Mouse (Mus musculus): ENCODE results near the gene Slc27a1. TPM values are rescaled to one million over a fixed set of nuclear protein-coding genes. Genes with fewer than 3 reads are reported as not detected.
A peak's percentile ranks its signal among the peaks of the same experiment; 100 is the strongest.

The Slc27a1 gene
- polyA plus RNA-seq, 1 experiment from 2014 or later: 81.9 TPM

DNA sequence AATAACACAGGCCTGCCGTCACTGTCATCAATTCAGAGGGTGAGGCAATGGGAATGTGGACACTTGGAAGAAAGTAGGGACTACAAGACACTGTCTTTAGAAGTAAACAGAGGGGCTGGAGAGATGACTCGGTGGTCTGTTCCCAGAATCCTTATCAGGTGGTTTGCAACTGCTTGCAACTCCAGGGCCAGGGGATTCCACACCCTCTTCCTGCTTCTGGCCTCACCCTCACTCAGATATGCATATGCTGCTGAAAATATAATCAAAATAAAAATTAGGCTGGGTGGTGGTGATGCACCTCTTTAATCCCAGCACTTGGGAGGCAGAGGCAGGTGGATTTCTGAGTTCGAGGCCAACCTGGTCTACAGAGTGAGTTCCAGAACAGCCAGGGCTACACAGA, 8.6 kb upstream of the Slc27a1 start:
- H3K9me3 ChIP-seq: 0 out of 2 replicates have a peak, but pooled peaks cover 4% of the 10 kb centered on the region
- H3K27me3 ChIP-seq: peaks cover 97% of the 10 kb centered on the region
- no peaks in the 10 kb centered on the region for H3K36me3 ChIP-seq
- H3K4me1 ChIP-seq (replicated peaks): peaks cover 18% of the 10 kb centered on the region
- no peak for ATAC-seq (ENCODE audit: low FRiP score)
- 89% methylated on average over 3 of the region's 3 CpGs for WGBS
- no peak overlapping the region for H3K4me2 ChIP-seq
- H3K27ac ChIP-seq: no peak overlapping the region
- no peak overlapping the region for H3K4me3 ChIP-seq
- no peak overlapping the region for H3K9ac ChIP-seq

DNA sequence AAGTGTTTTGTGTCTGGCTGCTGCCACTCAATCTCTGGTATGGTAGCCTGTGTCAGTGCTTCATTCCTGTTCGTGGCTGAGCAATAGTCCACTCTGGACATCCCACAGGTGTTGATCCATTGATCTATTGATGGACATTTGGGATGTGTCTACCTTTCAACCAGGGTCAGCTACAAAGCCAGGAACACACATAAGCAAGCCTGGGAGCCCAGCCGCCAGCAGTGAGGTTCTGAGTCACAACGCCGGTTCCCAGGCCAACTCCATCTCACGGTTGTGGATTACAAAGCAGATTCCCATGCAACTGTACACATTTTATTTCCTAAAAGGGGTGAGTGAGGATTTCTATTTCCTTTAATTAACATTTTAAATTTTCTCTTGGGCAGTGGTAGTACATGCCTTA, 7.9 kb upstream of the Slc27a1 start:
- no peak overlapping the region for H3K4me2 ChIP-seq
- 86% methylated on average over 5 of the region's 5 CpGs for WGBS

DNA sequence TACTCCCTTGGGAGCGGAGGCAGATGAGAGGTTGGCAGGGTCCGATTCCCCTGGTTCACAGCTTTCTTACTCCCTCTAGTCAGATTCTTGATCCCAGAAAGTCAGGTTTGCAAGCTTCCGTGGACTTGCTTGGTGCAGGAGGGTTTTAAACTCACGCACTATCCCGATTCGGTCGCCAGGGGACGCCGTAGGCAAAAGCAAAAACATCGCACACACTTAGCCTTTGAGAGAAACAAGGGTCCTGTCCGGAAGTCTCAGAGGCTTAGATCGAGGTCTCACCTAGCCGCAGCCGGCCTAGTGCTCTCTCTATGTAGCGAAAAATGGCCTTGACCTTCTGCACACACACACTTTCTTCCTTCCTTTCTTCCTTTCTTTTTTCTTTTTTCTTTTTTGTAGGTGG, 7.3 kb upstream of the Slc27a1 start:
- Histone ChIP-seq H3K4me3 (no peak overlapping the region), H3K27me3 (peaks cover 94% of the 10 kb centered on the region), H3K36me3 (no peaks in the 10 kb centered on the region), H3K4me2 (no peak overlapping the region), H3K9ac (no peak overlapping the region), H3K27ac (no peak overlapping the region), H3K9me3 (0 out of 2 replicates have a peak, but pooled peaks cover 4% of the 10 kb centered on the region), H3K4me1 (replicated peaks) (peaks cover 18% of the 10 kb centered on the region)
- 2% methylated on average over 15 of the region's 15 CpGs for WGBS
- 0 out of 2 replicates have a peak, but pooled peaks have one; percentile 28 for ATAC-seq (ENCODE audit: low FRiP score)

More for the DNA sequence above, 7.9 kb upstream of the Slc27a1 start:
- Histone ChIP-seq H3K27ac (no peak overlapping the region), H3K9me3 (0 out of 2 replicates have a peak, but pooled peaks cover 4% of the 10 kb centered on the region), H3K27me3 (peaks cover 95% of the 10 kb centered on the region), H3K4me1 (replicated peaks) (peaks cover 18% of the 10 kb centered on the region), H3K9ac (no peak overlapping the region), H3K36me3 (no peaks in the 10 kb centered on the region), H3K4me3 (no peak overlapping the region)
- ATAC-seq (ENCODE audit: low FRiP score): no peak

DNA sequence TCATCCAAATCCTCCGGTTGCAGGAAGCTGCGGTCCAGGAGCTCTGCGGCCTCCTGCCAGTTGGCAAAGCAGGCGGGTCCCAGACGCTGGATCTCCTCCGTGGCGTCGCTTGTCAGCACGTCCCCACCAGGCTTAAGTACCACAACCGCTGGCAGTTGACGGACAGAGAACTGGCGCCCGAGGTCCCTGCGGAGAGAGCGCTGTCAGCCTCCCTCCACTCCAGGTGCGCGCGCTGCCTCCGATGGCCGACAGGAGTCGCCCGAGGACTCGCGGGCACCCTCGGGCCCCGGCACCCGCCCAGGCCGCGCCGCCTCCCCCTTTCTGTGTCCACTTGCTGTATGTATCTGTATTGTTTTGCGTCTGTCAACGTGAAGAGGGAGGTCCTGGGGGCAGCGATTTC, 5.9 kb upstream of the Slc27a1 start:
- Histone ChIP-seq H3K4me3 (peak overlapping the region; percentile 29), H3K27me3 (peaks cover 89% of the 10 kb centered on the region), H3K27ac (no peak overlapping the region), H3K4me1 (replicated peaks) (peaks cover 18% of the 10 kb centered on the region), H3K9ac (peak overlapping the region; percentile 35; the same call in 1 of the 2 replicates), H3K9me3 (0 out of 2 replicates have a peak, but pooled peaks cover 4% of the 10 kb centered on the region), H3K4me2 (peak overlapping the region; percentile 49), H3K36me3 (no peaks in the 10 kb centered on the region)
- 1% methylated on average over 33 of the region's 33 CpGs for WGBS
- ATAC-seq (ENCODE audit: low FRiP score): peak; percentile 33; the same call in 1 of the 2 replicates

DNA sequence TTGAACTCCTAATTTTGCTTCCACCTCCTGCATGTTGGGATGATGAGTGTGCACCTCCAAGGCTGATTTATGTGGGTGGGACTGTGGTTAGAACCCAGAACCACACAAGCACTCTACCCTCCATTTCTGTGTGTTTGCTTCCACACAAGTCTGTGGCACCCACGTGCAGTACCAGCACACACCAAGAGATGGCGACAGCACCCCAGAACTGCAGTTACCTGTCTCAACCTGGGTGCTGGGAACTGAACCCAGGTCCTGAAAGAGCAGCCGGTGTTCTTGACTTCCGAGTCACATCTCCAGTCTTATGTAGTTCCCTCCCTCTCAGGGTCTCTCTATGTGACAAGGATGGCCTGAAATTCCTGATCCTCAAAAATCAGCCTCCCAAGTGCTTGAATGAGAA, 4.7 kb upstream of the Slc27a1 start:
- Histone ChIP-seq H3K4me3 (no peak overlapping the region), H3K4me2 (no peak overlapping the region), H3K27ac (no peak overlapping the region), H3K9ac (no peak overlapping the region), H3K4me1 (replicated peaks) (peaks cover 16% of the 10 kb centered on the region), H3K9me3 (0 out of 2 replicates have a peak, but pooled peaks cover 4% of the 10 kb centered on the region), H3K27me3 (peaks cover 89% of the 10 kb centered on the region), H3K36me3 (no peaks in the 10 kb centered on the region)
- 92% methylated on average over 4 of the region's 4 CpGs for WGBS
- ATAC-seq (ENCODE audit: low FRiP score): no peak

DNA sequence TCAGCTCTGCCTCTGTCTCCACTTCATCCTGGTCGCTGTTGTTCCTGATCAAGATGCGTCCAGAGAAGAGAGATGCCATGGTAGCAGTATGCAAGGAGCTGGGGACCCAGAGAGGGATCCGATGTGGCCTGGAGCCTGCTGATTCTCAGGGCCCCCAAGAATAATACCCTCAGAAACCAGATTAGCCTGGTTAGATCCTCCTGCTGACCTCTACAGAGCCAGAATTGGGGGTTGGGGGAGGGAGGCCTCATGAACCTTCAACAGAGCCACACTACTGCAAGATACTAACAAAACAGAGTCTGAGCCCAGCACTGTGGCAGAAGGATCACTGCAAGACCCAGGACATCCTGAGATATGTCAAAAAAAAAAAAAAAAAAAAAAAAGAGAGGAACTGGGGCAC, 2.2 kb upstream of the Slc27a1 start, which contains the start of gene Nxnl1:
Gene Nxnl1, minus strand, starts transcription at position 101 of the 400 bp plus-strand sequence.
- Histone ChIP-seq H3K9me3 (0 out of 2 replicates have a peak, but pooled peaks cover 4% of the 10 kb centered on the region), H3K9ac (no peak within 1 kb of the TSS), H3K4me1 (replicated peaks) (peaks cover 27% of the 10 kb centered on the region), H3K27ac (no peak within 1 kb of the TSS), H3K4me2 (no peak within 1 kb of the TSS), H3K27me3 (peaks cover 64% of the 10 kb centered on the region), H3K36me3 (no peaks in the 10 kb centered on the region), H3K4me3 (no peak within 1 kb of the TSS)
- ATAC-seq (ENCODE audit: low FRiP score): no peak
- WGBS: 59% methylated on average over 3 of the region's 3 CpGs

DNA sequence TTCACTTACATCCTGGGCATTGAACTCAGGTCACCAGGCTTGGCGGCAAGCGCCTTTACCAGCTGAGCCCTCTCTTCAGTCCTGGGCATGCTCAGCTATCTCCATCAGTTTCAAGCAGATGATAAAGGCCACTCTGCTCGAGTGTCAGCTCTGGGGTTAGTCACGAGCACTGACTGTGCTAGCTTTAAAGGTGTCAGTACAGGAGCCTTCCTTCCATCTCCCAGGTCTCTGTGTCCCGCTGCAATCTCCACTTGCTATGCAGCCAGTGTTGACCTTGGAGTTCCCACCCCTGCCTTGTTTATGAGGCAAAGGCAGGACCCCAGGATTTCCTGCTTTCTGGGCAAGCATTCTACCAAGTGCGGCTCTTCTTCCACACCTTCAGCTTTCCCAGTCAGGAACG, 1.1 kb upstream of the Slc27a1 start:
- no peak for ATAC-seq (ENCODE audit: low FRiP score)
- Histone ChIP-seq H3K4me3 (no peak overlapping the region), H3K4me2 (no peak overlapping the region), H3K4me1 (replicated peaks) (peaks cover 34% of the 10 kb centered on the region), H3K9me3 (0 out of 2 replicates have a peak, but pooled peaks cover 4% of the 10 kb centered on the region), H3K36me3 (no peaks in the 10 kb centered on the region), H3K27ac (no peak overlapping the region), H3K27me3 (peaks cover 53% of the 10 kb centered on the region), H3K9ac (no peak overlapping the region)
- 78% methylated on average over 7 of the region's 7 CpGs for WGBS

DNA sequence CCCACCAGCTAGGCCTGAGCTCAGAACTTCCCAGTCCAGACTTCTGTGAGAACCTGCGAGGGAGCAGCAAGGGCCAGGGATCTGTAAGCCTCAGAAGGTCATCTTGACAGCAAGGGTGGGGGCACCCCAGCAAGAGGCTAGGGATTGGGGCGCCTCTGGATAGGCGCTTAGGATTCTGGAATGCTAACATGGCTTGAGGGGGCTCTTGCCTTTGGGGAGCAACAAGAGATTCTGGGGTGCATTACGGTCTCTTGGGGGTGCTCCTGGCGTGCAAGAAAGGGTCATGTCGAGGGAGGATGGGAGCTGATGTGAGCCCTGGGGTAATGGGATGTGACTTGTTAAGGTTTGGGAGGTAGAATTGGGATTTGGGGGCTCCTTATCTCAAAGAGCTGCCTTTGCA, 259 bp downstream of the Slc27a1 start:
- 19% methylated on average over 6 of the region's 6 CpGs for WGBS
- Histone ChIP-seq H3K4me3 (peak overlapping the region; percentile 56), H3K27ac (peak overlapping the region; percentile 83), H3K9me3 (0 out of 2 replicates have a peak, but pooled peaks cover 4% of the 10 kb centered on the region), H3K4me1 (replicated peaks) (peaks cover 36% of the 10 kb centered on the region), H3K36me3 (no peaks in the 10 kb centered on the region; the same call in 1 of the 2 replicates), H3K27me3 (peaks cover 40% of the 10 kb centered on the region), H3K9ac (peak overlapping the region; percentile 82), H3K4me2 (peak overlapping the region; percentile 81)
- ATAC-seq (ENCODE audit: low FRiP score): 0 out of 2 replicates have a peak, but pooled peaks have one; percentile 0

DNA sequence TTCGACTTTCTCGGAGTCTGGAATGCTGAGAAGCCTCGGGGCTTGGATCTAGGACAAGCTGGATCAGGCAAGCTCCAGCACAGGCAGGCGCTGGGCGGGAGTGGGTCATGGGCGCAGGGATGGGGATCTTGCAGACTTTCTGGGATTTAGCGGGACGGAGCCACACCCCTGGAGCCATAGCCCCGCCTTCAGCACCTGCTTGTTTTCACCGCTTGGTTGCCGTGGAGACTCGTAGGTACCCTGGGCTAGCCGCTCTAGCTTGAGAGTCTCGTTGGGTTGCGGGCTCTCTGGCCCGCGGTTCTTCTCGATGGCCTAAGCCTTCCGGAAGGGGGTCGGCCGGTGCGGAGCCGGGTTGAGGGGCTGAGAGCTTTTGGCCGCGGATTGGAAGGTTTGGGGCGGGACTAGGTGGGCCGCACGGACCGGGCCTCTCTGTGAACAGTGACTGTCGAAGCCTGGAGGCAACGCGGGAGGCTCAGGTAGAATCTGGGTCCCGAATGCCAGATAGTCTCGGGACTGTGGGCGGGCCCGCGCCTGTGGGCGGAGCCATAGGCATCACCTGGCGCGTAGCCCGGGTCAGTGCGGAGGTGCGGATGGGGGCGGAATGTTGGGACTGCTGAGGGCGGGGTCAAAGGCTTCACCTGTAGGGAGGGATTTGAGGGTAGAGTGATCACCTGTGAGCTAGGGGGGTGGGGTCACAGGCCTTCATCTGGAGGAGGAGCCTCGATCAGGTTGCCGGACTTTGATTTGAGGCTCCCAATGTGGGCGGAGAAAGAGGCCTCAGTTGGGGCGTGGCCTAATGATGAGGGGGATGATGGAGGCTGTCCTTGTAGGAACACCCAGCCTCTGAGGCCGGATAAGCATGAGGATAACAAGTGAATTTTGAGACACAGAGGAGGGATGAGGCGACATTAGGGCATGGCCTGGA, 946 bp downstream of the Slc27a1 start:
- H3K4me3 ChIP-seq: peak overlapping the region; percentile 56
- H3K9me3 ChIP-seq: no peaks in the 10 kb centered on the region
- H3K36me3 ChIP-seq: no peaks in the 10 kb centered on the region; the same call in 1 of the 2 replicates
- peak; percentile 85 for ATAC-seq (ENCODE audit: low FRiP score)
- H3K4me2 ChIP-seq: peak overlapping the region; percentile 81
- H3K27ac ChIP-seq: peak overlapping the region; percentile 83
- H3K27me3 ChIP-seq: peaks cover 34% of the 10 kb centered on the region
- under 1% methylated on average over 51 of the region's 51 CpGs for WGBS
- H3K9ac ChIP-seq: peak overlapping the region; percentile 82
- H3K4me1 ChIP-seq (replicated peaks): peaks cover 42% of the 10 kb centered on the region

DNA sequence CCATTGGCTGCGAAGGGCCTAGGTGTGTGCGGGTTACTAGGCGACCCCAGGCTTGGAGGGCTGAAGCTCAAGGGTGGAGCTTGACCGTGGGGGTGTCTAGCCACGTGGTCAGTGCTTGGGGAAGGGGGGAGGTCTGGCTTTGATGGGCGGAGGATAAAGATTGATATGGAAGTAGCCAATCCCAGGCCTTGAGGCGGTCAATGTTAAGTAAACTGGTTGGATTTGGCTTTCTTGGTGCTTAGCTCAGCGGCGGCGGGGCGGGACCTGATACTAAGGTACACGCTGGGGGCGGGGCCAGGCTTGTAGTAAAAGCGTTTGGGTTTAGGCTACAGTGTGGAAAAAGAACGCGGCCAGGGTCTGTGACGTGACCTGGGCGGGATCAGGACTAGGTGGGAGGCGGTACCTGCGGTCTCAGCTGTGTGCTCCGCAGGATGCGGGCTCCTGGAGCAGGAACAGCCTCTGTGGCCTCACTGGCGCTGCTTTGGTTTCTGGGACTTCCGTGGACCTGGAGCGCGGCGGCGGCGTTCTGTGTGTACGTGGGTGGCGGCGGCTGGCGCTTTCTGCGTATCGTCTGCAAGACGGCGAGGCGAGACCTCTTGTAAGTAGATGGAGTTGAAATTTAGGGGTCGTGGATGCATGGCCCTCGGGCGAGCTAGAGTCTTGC, 1.7 kb downstream of the Slc27a1 start:
- Histone ChIP-seq H3K36me3 (no peaks in the 10 kb centered on the region; the same call in 1 of the 2 replicates), H3K4me3 (peak overlapping the region; percentile 56), H3K4me2 (peak overlapping the region; percentile 81), H3K9ac (peak overlapping the region; percentile 82), H3K27ac (peak overlapping the region; percentile 83), H3K27me3 (peaks cover 30% of the 10 kb centered on the region), H3K9me3 (no peaks in the 10 kb centered on the region), H3K4me1 (replicated peaks) (peaks cover 43% of the 10 kb centered on the region)
- ATAC-seq (ENCODE audit: low FRiP score): peak; percentile 88
- under 1% methylated on average over 41 of the region's 41 CpGs for WGBS

DNA sequence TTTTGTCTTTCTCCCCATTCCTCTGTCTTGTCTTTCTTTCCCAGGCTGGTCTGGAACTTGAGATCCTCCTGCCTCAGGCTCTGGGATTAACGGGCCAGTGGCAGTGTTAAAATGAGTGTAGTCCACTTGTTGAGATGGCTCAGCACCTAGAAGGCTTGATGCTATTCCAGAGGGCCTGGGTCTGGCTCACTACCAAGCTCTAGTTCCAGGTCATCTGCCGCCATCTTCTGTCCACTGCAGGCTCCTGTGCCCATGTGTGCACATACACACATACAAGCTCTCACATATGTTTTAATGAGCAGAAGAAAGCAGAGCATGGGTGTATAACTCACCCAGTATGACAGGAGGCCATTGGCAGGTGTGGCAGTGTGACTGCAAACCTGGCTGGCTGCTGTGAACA, 3.4 kb downstream of the Slc27a1 start:
- Histone ChIP-seq H3K4me2 (peak overlapping the region; percentile 81), H3K36me3 (no peaks in the 10 kb centered on the region; the same call in 1 of the 2 replicates), H3K27me3 (peaks cover 18% of the 10 kb centered on the region), H3K4me1 (replicated peaks) (peaks cover 43% of the 10 kb centered on the region), H3K27ac (peak overlapping the region; percentile 78), H3K4me3 (peak overlapping the region; percentile 56), H3K9me3 (no peaks in the 10 kb centered on the region), H3K9ac (peak overlapping the region; percentile 43; the same call in 1 of the 2 replicates)
- 89% methylated on average over 2 of the region's 2 CpGs for WGBS
- no peak for ATAC-seq (ENCODE audit: low FRiP score)

Data from hindbrain, embryonic 13.5 days (tissue).